Mouse (Mus musculus) right cerebral cortex, adult 2 months (tissue): ENCODE results near the gene Cabin1.
A peak's percentile ranks its signal among the peaks of the same experiment; 100 is the strongest.

Source experiments
- DNase-seq, 2 experiments: peaks; one replicate each; pipeline ENCODE4 v3.0.0; 2021 to 2022; ENCODE audit warnings: low spot score in 2 of 2

The Cabin1 gene

DNA sequence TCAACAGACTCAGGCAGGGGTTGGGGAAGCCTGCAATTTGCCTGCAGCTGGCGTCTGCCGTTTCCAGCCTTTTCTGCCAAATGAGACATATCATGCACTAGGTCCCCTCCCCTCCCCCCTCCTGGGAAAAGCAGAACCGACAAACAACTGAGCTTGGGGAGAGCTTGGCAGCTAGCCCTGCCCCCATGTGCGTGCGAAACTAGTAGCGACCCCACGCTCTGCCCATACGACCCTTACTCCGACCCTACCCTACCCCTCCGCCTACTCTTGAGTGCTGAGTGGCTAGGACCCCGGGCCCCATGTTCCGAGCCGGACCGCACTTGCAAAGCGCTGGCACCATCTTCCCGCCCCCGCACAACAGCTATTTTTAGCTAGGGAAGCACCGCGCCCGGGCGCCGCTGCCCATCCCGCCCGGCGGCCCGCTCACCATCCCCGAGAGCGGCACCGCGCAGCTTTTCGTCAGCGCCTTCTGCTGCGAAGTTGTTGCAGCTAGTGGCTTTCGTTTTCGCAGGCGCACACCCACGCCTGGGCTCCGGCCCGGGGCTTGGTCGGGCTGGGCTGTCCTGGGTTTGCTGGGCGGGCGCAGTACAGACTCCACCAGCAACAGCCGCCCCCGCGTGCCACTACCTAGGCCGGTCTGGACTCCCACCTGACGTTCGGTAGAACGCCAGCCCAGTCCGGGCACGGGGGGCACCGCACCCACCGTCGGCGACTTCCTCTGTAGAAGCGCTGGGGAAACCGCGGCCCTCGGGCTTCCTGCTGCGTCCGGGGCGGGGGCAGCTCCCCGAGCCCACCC, 96.8 kb downstream of the Cabin1 start:
- peak; percentile 85 to 87 for DNase-seq

- DNase-seq, result peak; percentile 51 to 59
These were observed 97.6 kb downstream of the Cabin1 start for GRCm38 (mm10) chr10:75666451-75667030.

DNA sequence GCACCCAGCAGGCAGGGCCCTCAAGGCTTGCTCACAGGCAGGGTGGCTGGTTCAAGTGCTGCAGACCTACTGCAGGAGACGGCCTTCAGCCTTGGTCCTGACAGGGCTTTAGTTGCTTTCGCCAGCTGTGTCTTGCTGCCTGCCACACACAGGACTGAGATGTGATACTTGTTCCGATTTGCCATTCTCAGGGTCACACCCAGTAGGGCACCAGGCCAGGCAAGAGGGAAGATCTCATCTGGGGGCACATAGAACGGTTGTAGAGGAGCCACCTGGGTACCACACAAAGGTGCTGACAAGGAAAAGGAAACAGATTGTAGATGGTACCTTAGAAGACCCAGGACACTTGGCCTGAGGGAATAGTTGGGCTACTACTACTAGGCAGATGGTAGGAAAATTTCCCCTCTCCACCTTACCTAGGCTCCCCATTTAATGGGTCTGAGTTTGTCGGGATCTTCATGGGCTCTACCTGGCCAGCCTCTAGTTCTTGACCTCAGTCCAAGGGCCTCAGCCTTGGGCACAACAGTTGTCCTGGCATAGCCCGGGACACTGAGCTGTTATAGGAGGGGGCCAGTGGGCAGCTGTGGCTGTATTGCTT, 99.4 kb downstream of the Cabin1 start:
- no peak for DNase-seq

- no peak for DNase-seq
These were observed 101.6 kb downstream of the Cabin1 start for GRCm38 (mm10) chr10:75662575-75662974.

- DNase-seq, result no peak
These were observed 102.3 kb downstream of the Cabin1 start for GRCm38 (mm10) chr10:75661876-75662275.

- DNase-seq, result no peak
These were observed 102.8 kb downstream of the Cabin1 start for GRCm38 (mm10) chr10:75661381-75661780.

DNA sequence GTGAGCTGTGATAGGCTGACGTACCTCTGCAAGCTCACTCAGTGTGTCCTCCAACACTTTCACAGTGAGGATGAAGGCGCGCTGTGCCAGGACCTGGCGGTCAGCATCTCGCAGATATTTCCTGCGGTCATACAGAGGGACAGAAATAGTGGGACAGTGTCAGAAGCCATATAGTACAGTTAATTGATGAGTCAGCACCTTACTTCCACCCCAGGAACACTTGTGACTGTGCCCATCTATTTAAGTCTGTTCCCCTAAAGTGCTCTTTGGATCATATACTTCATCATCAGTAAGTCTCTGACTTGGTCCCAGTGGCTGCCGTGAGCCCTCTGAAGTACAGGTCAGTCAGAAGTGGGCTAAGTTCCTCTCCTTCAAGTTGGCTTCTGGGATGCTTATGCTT, 106.4 kb downstream of the Cabin1 start:
- no peak for DNase-seq

DNA sequence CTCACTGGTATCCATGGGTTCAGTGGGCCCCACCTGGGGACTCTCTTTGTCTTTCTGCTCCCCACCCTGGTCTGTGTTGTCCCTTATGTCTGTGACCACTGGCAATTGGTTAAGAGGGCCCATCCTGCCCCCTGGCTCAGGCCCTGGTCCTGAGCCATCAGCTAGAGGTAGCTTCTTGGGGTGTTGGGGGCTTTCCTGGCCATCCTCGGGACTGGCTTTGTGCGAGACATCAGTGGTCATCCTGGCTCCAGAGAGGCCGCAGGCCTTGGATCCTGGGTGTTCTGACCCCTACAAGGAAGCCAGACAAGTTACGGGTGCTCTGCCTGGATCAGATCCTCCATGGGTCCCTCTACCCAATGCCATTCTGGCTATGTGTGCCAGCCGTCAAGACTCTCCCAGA, 107.0 kb downstream of the Cabin1 start:
- no peak for DNase-seq

- no peak for DNase-seq
These were observed 110.1 kb downstream of the Cabin1 start for GRCm38 (mm10) chr10:75654053-75654452.

- DNase-seq, result no peak
These were observed 112.6 kb downstream of the Cabin1 start for GRCm38 (mm10) chr10:75651381-75652068.

DNA sequence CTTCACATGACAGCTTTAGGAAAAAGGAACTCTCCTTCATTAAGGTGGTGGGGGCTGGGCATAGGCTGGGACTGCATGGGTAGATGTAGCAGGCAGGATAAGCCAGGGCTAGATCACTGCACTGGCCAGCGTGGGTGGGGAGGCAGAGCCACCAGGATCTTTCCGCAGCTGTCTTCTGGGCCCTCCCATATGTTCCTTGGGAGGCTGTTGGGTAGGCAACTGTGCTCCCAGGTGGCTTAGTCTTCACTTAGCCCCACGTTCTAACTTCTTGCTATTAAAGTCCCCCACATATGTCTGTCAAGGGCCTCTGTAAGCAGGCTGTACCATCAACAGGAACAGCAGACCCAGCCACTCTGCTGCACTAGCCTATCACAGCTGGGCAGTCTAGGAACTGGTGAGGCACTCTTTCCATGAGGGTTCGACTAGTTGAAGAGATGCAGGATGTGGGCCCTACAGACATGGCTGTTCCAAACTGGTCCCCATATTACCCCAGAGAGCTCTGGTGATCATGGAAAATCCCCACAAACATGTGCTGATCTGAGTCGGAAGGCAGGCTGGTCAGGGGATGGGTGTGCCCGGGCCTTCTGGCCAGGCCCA, 113.7 kb downstream of the Cabin1 start:
- peak; percentile 34 to 39 for DNase-seq

GRCm38 (mm10) chr10:75649406-75649995, 114.6 kb downstream of the Cabin1 start:
- DNase-seq, result no peak

- no peak for DNase-seq
These were observed 115.1 kb downstream of the Cabin1 start for GRCm38 (mm10) chr10:75649001-75649400.

DNA sequence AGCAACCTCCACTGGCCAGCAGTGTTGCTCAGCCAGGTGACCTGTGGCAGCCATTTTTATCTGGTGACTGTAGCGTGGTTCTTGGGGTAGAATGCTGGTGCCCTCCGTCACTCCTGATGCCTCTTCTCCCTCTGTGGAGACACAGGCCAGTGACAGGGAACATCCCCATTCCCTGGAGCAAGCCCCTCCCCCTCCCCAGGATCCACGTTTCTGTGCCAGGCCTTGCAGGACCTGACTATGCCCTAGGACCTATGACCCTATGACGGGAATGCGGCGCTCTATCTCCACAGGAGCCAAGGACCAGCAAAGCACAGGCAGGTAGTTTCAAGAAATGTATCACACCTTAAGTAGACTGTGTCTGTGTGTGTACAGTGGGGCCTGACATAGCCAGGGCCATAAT, 116.0 kb downstream of the Cabin1 start:
- no peak for DNase-seq

DNA sequence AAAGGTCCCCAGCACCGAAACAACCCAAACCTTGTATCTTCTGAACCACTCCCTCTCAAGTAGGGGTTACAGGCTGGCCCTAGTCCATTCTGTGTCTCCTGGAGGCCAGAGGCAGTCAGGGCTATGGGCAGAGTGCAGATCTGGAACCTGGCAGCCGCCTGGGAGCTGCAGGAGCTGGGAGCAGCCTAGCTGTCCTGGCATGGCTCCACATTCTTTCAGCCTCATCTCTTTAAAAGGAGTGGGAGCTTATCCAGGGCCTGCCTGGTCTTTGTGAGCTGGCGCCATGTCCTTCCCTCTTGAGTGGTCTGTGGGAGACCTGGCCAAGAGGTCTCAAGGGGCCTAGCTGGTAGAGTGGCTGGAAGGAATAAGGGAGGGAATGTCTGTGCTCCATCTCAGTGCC, 116.8 kb downstream of the Cabin1 start:
- peak in 1 of 2 experiments; percentile 42 for DNase-seq

DNA sequence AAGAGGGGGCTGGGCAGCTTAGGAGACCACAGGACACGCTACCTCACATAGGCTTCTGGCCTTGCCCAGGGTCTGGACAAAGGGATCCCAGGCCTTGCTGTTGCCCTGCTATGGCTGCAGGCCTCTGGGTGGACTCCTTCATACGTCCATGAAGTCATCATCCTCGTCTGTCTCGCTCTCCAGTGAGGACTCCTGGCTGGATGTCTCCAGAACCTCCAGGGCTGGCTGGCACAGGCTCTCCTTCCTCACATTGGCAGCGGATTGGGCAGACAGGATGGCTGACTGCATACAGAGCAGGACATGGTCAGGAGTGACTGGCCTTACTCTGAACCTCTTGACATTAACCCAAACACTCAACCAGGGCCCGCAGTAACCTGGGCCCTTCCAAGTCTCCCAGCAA, 117.7 kb downstream of the Cabin1 start:
- no peak for DNase-seq

GRCm38 (mm10) chr10:75645616-75646015, 118.5 kb downstream of the Cabin1 start:
- no peak for DNase-seq

- DNase-seq, result peak in 1 of 2 experiments; percentile 41
These were observed 120.3 kb downstream of the Cabin1 start, which contains the start of gene Susd2 for GRCm38 (mm10) chr10:75643741-75644343. TSS of gene Susd2 (minus strand) at chr10:75644008.

DNA sequence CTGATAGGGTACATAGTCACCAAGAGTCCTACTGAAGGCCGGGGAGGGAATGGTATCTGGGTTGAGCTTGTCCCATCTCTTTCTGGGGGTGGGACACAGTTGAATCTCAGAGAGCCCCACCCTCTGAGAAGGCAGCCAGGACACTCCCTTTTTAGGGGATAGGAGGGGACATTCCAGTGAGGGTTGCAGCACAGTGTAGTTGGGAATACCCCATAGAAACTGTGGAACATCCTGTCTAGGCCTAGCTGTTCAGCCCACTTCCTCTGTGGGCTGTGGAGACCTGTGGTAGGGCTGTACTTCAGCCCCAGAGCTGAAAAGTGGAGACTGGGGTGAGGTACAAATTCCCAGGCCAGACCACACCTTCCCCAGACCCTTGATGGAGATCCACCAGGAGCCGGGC, 121.2 kb downstream of the Cabin1 start:
- DNase-seq, result no peak

- no peak for DNase-seq
These were observed 121.7 kb downstream of the Cabin1 start for GRCm38 (mm10) chr10:75642436-75642835.

- no peak for DNase-seq
These were observed 122.4 kb downstream of the Cabin1 start for GRCm38 (mm10) chr10:75641721-75642222.
